Mouse (Mus musculus) skeletal muscle tissue, adult 2 months (tissue): ENCODE data around the gene Rhoq.
A peak's percentile ranks its signal among the peaks of the same experiment; 100 is the strongest.

Experiments used
- DNase-seq: peaks from one replicate; pipeline ENCODE4 v3.0.0-alpha.2; 2012; ENCODE audit warnings: low read depth, low spot score

Gene Rhoq

GRCm38 (mm10) chr17:86962894-86963585 lies at the start of gene Rhoq:
TSS of gene Rhoq (plus strand) at chr17:86963082.
- peak; percentile 92 for DNase-seq

GRCm38 (mm10) chr17:86915540-86915939 lies 47.3 kb upstream of the Rhoq start:
- DNase-seq: no peak

- no peak for DNase-seq
These were observed 45.8 kb upstream of the Rhoq start, which contains the start of gene Tmem247 for GRCm38 (mm10) chr17:86917048-86917447. TSS of gene Tmem247 (plus strand) at chr17:86917348.

- peak; percentile 61 for DNase-seq
These were observed 44.1 kb upstream of the Rhoq start for GRCm38 (mm10) chr17:86918786-86919185.

GRCm38 (mm10) chr17:86919729-86920128 lies 43.2 kb upstream of the Rhoq start:
- DNase-seq: peak; percentile 40

GRCm38 (mm10) chr17:86924679-86925078 lies 38.2 kb upstream of the Rhoq start:
- DNase-seq: no peak

- DNase-seq: no peak
These were observed 36.0 kb upstream of the Rhoq start for GRCm38 (mm10) chr17:86926836-86927235.

GRCm38 (mm10) chr17:86929355-86929754 lies 33.5 kb upstream of the Rhoq start:
- DNase-seq: no peak

- no peak for DNase-seq
These were observed 32.9 kb upstream of the Rhoq start for GRCm38 (mm10) chr17:86929981-86930380.

- no peak for DNase-seq
These were observed 30.0 kb upstream of the Rhoq start for GRCm38 (mm10) chr17:86932896-86933295.

GRCm38 (mm10) chr17:86937064-86937463 lies 25.8 kb upstream of the Rhoq start:
- no peak for DNase-seq

- DNase-seq: peak; percentile 84
These were observed 25.3 kb upstream of the Rhoq start for GRCm38 (mm10) chr17:86937497-86938155.

GRCm38 (mm10) chr17:86938683-86939082 lies 24.2 kb upstream of the Rhoq start:
- DNase-seq: no peak

GRCm38 (mm10) chr17:86942112-86942511 lies 20.8 kb upstream of the Rhoq start:
- DNase-seq: no peak

- no peak for DNase-seq
These were observed 19.7 kb upstream of the Rhoq start for GRCm38 (mm10) chr17:86943158-86943557.

GRCm38 (mm10) chr17:86946078-86946477 lies 16.8 kb upstream of the Rhoq start:
- DNase-seq: no peak

GRCm38 (mm10) chr17:86947840-86948796 lies 14.8 kb upstream of the Rhoq start, which contains the start of gene Atp6v1e2:
TSS of gene Atp6v1e2 (minus strand) at chr17:86947897.
- no peak for DNase-seq

- peak; percentile 69 for DNase-seq
These were observed 14.1 kb upstream of the Rhoq start for GRCm38 (mm10) chr17:86948801-86949200.

GRCm38 (mm10) chr17:86957239-86957638 lies 5.6 kb upstream of the Rhoq start:
- no peak for DNase-seq

- no peak for DNase-seq
These were observed 4.9 kb upstream of the Rhoq start for GRCm38 (mm10) chr17:86957968-86958367.

- peak; percentile 75 for DNase-seq
These were observed 1.5 kb upstream of the Rhoq start for GRCm38 (mm10) chr17:86961301-86961841.
